Mouse (Mus musculus) lung, adult 18-20 months (tissue): ENCODE data around the gene Slc17a9.
A peak's percentile ranks its signal among the peaks of the same experiment; 100 is the strongest.

Experiments used
- DNase-seq, 2 experiments: peaks; one replicate each; pipeline ENCODE4 v3.0.0; 2022; ENCODE audit warnings: mixed read lengths in 2 of 2

Slc17a9 gene

GRCm38 (mm10) chr2:180724585-180725413, at the start of gene Slc17a9:
Gene Slc17a9, plus strand, starts transcription at chr2:180725263.
- DNase-seq, result peak; percentile 86 to 87

GRCm38 (mm10) chr2:180676706-180677105, 48.4 kb upstream of the Slc17a9 start:
- no peak for DNase-seq

GRCm38 (mm10) chr2:180678609-180679140, 46.4 kb upstream of the Slc17a9 start:
- peak; percentile 45 to 54 for DNase-seq

- DNase-seq, result no peak
Measured at GRCm38 (mm10) chr2:180681225-180681624, 43.8 kb upstream of the Slc17a9 start.

GRCm38 (mm10) chr2:180683524-180683923, 41.5 kb upstream of the Slc17a9 start:
- no peak for DNase-seq

- no peak for DNase-seq
Measured at GRCm38 (mm10) chr2:180684031-180684430, 41.0 kb upstream of the Slc17a9 start.

- DNase-seq, result no peak
Measured at GRCm38 (mm10) chr2:180689841-180690240, 35.2 kb upstream of the Slc17a9 start.

GRCm38 (mm10) chr2:180692630-180693029, 32.4 kb upstream of the Slc17a9 start:
- peak; percentile 22 to 41 for DNase-seq

GRCm38 (mm10) chr2:180695176-180695575, 29.9 kb upstream of the Slc17a9 start:
- no peak for DNase-seq

- DNase-seq, result no peak
Measured at GRCm38 (mm10) chr2:180700457-180700856, 24.6 kb upstream of the Slc17a9 start.

GRCm38 (mm10) chr2:180701053-180701766, 23.9 kb upstream of the Slc17a9 start:
- DNase-seq, result no peak

- peak; percentile 90 to 93 for DNase-seq
Measured at GRCm38 (mm10) chr2:180701767-180702621, 23.1 kb upstream of the Slc17a9 start.

- no peak for DNase-seq
Measured at GRCm38 (mm10) chr2:180702701-180703149, 22.3 kb upstream of the Slc17a9 start.

- no peak for DNase-seq
Measured at GRCm38 (mm10) chr2:180703175-180703574, 21.9 kb upstream of the Slc17a9 start.

- DNase-seq, result no peak
Measured at GRCm38 (mm10) chr2:180703645-180704359, 21.3 kb upstream of the Slc17a9 start.

- no peak for DNase-seq
Measured at GRCm38 (mm10) chr2:180704591-180704990, 20.5 kb upstream of the Slc17a9 start.

- no peak for DNase-seq
Measured at GRCm38 (mm10) chr2:180705066-180705465, 20.0 kb upstream of the Slc17a9 start.

- no peak for DNase-seq
Measured at GRCm38 (mm10) chr2:180705975-180706374, 19.1 kb upstream of the Slc17a9 start.

GRCm38 (mm10) chr2:180709023-180709922, 15.8 kb upstream of the Slc17a9 start:
- DNase-seq, result no peak

- DNase-seq, result peak; percentile 97 to 98
Measured at GRCm38 (mm10) chr2:180709923-180710272, 15.2 kb upstream of the Slc17a9 start, which contains the start of the genes Dido1 and Gid8. Gene Dido1, minus strand, starts transcription at chr2:180709999. Gene Gid8, plus strand, starts transcription at chr2:180710117.
